Mouse (Mus musculus) lung, embryonic 16.5 days (tissue): ENCODE measurements around the gene Thsd4. TPM values are rescaled to one million over a fixed set of nuclear protein-coding genes. Genes with fewer than 3 reads are reported as not detected.

Experiments
- ATAC-seq: fragments of 200-750 bp; cut with Nextera tagmentation; 2 replicates; pipeline ENCODE4 v1.8.0; 2017; ENCODE audit warnings: low read depth, mild to moderate bottlenecking, moderate library complexity
- H3K27ac ChIP-seq: fragments of 300-500 bp; sonication (generic); 2 replicates; pipeline ENCODE4 v1.5.1; 2014; ENCODE audit warnings: mild to moderate bottlenecking, control low read depth, low read length
- H3K27me3 ChIP-seq: fragments of 300-500 bp; sonication (generic); 2 replicates; pipeline ENCODE4 v1.6.1; 2014; ENCODE audit warnings: low read depth, low read length, mixed read lengths; ENCODE audit not compliant: control insufficient read depth, insufficient read depth
- H3K36me3 ChIP-seq: fragments of 300-500 bp; sonication (generic); 2 replicates; pipeline ENCODE4 v1.6.1; 2014; ENCODE audit warnings: low read length; ENCODE audit not compliant: control insufficient read depth, insufficient read depth
- H3K4me1 ChIP-seq: fragments of 300-500 bp; sonication (generic); replicated peaks from 2 replicates; pipeline ENCODE4 v1.6.1; 2014; ENCODE audit warnings: low read length, mixed read lengths; ENCODE audit not compliant: control insufficient read depth, insufficient read depth
- H3K4me2 ChIP-seq: fragments of 300-500 bp; sonication (generic); 2 replicates; pipeline ENCODE4 v1.6.1; 2014; ENCODE audit warnings: low read depth, low read length, control low read depth
- H3K4me3 ChIP-seq: fragments of 300-500 bp; sonication (generic); 2 replicates; pipeline ENCODE4 v1.5.1; 2014; ENCODE audit warnings: mild to moderate bottlenecking, low read length, control low read depth
- H3K9ac ChIP-seq: fragments of 300-500 bp; sonication (generic); 2 replicates; pipeline ENCODE4 v1.6.1; 2014; ENCODE audit warnings: low read length, control low read depth
- H3K9me3 ChIP-seq: fragments of 300-500 bp; sonication (generic); 2 replicates; pipeline ENCODE4 v1.6.1; 2016; ENCODE audit warnings: low read length; ENCODE audit not compliant: control insufficient read depth
- WGBS: fragments of 180-500 bp; shearing (Covaris S2); extraction: QIAGEN DNeasy Blood & Tissue Kit; methylation state at CpG from one replicate; pipeline ENCODE4 v1.1.7; 2014; 5-methylcytosine and 5-hydroxymethylcytosine counted together
- polyA plus RNA-seq: library from polyadenylated mRNA; unstranded; fragments of >200 nt; fragmentation: Nextera tagmentation; extraction: Ambion mirVana; gene quantifications from 2 replicates; pipeline ENCODE4 v1.2.1, GENCODE M21; 2015

Gene Thsd4
- polyA plus RNA-seq, 1 experiment from 2014 or later, result 6.4 TPM

- Histone ChIP-seq H3K9me3 (no peaks in the 10 kb centered on the region), H3K4me2 (no peak overlapping the region), H3K4me3 (no peak overlapping the region), H3K36me3 (no peaks in the 10 kb centered on the region), H3K27ac (no peak overlapping the region), H3K27me3 (no peaks in the 10 kb centered on the region), H3K9ac (no peak overlapping the region), H3K4me1 (peaks cover 4% of the 10 kb centered on the region)
- ATAC-seq, result no peak
- 69% methylated on average over 13 of the region's 13 CpGs for WGBS
Observed at GRCm38 (mm10) chr9:60259626-60260025, 262.2 kb downstream of the Thsd4 start.

- Histone ChIP-seq H3K4me2 (no peak overlapping the region), H3K27ac (no peak overlapping the region), H3K4me3 (no peak overlapping the region), H3K36me3 (no peaks in the 10 kb centered on the region), H3K9me3 (no peaks in the 10 kb centered on the region), H3K4me1 (no peaks in the 10 kb centered on the region), H3K9ac (no peak overlapping the region), H3K27me3 (no peaks in the 10 kb centered on the region)
- no peak for ATAC-seq
- WGBS, result 60% methylated on average over 3 of the region's 3 CpGs
Observed at GRCm38 (mm10) chr9:60251765-60252164, 270.1 kb downstream of the Thsd4 start.

- Histone ChIP-seq H3K9me3 (no peaks in the 10 kb centered on the region), H3K27ac (no peak overlapping the region), H3K4me1 (no peaks in the 10 kb centered on the region), H3K36me3 (no peaks in the 10 kb centered on the region), H3K4me2 (no peak overlapping the region), H3K27me3 (no peaks in the 10 kb centered on the region), H3K4me3 (no peak overlapping the region), H3K9ac (no peak overlapping the region)
- no peak for ATAC-seq
Observed at GRCm38 (mm10) chr9:60250403-60250802, 271.4 kb downstream of the Thsd4 start.

DNA sequence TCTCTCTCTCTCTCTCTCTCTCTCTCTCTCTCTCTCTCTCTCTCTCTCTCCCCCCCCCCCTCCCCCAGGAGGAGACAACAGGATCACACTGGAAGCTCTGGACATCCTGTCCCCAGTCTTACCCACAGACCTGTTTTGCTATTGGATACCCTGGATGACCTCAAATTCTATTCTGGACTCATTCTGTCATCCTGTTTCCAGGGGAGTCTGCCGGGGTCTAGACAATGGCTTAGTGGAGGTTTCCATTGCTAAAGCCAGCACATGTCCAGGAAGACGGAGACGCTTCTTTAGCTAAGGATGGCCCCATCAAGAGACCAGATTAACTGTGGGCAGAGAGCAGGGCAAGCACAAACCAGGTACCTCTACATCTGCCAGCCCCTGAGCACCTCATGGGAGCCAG is 273.8 kb downstream of the Thsd4 start:
- 81% methylated on average over 3 of the region's 3 CpGs for WGBS
- no peaks in the 10 kb centered on the region for H3K9me3 ChIP-seq
- H3K9ac ChIP-seq, result no peak overlapping the region
- no peaks in the 10 kb centered on the region for H3K4me1 ChIP-seq
- H3K27ac ChIP-seq, result no peak overlapping the region
- ATAC-seq, result no peak
- no peaks in the 10 kb centered on the region for H3K36me3 ChIP-seq
- H3K4me2 ChIP-seq, result no peak overlapping the region
- H3K4me3 ChIP-seq, result no peak overlapping the region
- H3K27me3 ChIP-seq, result no peaks in the 10 kb centered on the region

DNA sequence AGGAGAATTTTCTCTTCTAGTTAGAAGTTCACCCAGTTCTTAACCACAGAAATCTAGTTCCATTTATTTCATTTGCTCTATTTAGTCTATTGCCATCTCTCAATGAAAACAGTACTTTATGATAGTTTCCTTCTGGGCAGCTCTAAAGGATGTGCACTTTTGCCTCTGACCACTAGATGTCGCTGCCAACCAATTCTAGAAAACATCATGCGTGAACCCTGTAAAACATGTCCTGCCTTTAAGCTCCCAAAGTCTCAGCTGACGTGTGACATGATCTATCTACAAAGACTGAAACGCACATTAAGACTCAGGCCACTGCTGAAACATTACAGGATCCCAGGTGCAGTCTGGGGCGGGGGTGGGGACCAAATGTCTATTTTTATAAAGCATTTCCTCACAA is 276.9 kb downstream of the Thsd4 start:
- no peaks in the 10 kb centered on the region for H3K27me3 ChIP-seq
- H3K36me3 ChIP-seq, result no peaks in the 10 kb centered on the region
- no peaks in the 10 kb centered on the region for H3K4me1 ChIP-seq
- H3K4me3 ChIP-seq, result no peak overlapping the region
- no peak overlapping the region for H3K27ac ChIP-seq
- peak; percentile 61; the same call in 1 of the 2 replicates for ATAC-seq
- H3K9ac ChIP-seq, result no peak overlapping the region
- H3K9me3 ChIP-seq, result no peaks in the 10 kb centered on the region
- WGBS, result 1% methylated on average over 5 of the region's 5 CpGs
- no peak overlapping the region for H3K4me2 ChIP-seq

DNA sequence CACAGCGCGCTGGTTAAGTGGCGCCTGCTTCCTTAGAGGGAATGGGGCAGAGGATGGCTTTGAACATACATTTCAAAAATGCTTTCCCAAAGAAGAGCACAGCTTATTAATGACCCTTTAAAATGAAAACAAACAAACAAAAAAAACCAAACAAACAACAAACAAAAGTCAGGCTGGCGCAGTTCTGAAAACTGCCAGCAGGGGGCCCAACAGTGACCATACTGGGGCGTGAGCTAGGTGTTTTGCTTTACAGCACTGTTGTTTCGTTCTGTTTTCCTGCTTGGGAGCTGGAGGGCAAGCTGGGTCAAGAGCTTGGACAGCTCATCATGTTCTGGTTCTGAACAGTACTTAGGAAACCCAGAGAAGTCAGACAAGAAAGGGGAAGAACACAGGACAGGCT is 278.3 kb downstream of the Thsd4 start:
- Histone ChIP-seq H3K27ac (no peak overlapping the region), H3K4me3 (no peak overlapping the region), H3K9me3 (no peaks in the 10 kb centered on the region), H3K9ac (no peak overlapping the region), H3K27me3 (no peaks in the 10 kb centered on the region), H3K4me2 (no peak overlapping the region), H3K36me3 (no peaks in the 10 kb centered on the region), H3K4me1 (no peaks in the 10 kb centered on the region)
- ATAC-seq, result no peak
- WGBS, result 63% methylated on average over 6 of the region's 6 CpGs

GRCm38 (mm10) chr9:60237667-60238066 is 284.2 kb downstream of the Thsd4 start:
- Histone ChIP-seq H3K27ac (no peak overlapping the region), H3K4me1 (peaks cover 15% of the 10 kb centered on the region), H3K27me3 (no peaks in the 10 kb centered on the region), H3K9ac (no peak overlapping the region), H3K4me2 (no peak overlapping the region), H3K4me3 (no peak overlapping the region), H3K9me3 (peaks cover 5% of the 10 kb centered on the region; the same call in 1 of the 2 replicates), H3K36me3 (no peaks in the 10 kb centered on the region)
- 12% methylated on average over 4 of the region's 4 CpGs for WGBS
- 0 out of 2 replicates have a peak, but pooled peaks have one; percentile 18 for ATAC-seq

GRCm38 (mm10) chr9:60236155-60236554 is 285.7 kb downstream of the Thsd4 start:
- Histone ChIP-seq H3K27ac (no peak overlapping the region), H3K4me3 (no peak overlapping the region), H3K36me3 (no peaks in the 10 kb centered on the region), H3K9me3 (peaks cover 5% of the 10 kb centered on the region; the same call in 1 of the 2 replicates), H3K4me1 (peaks cover 19% of the 10 kb centered on the region), H3K27me3 (no peaks in the 10 kb centered on the region), H3K9ac (no peak overlapping the region), H3K4me2 (no peak overlapping the region)
- 56% methylated on average over 9 of the region's 9 CpGs for WGBS
- no peak for ATAC-seq

DNA sequence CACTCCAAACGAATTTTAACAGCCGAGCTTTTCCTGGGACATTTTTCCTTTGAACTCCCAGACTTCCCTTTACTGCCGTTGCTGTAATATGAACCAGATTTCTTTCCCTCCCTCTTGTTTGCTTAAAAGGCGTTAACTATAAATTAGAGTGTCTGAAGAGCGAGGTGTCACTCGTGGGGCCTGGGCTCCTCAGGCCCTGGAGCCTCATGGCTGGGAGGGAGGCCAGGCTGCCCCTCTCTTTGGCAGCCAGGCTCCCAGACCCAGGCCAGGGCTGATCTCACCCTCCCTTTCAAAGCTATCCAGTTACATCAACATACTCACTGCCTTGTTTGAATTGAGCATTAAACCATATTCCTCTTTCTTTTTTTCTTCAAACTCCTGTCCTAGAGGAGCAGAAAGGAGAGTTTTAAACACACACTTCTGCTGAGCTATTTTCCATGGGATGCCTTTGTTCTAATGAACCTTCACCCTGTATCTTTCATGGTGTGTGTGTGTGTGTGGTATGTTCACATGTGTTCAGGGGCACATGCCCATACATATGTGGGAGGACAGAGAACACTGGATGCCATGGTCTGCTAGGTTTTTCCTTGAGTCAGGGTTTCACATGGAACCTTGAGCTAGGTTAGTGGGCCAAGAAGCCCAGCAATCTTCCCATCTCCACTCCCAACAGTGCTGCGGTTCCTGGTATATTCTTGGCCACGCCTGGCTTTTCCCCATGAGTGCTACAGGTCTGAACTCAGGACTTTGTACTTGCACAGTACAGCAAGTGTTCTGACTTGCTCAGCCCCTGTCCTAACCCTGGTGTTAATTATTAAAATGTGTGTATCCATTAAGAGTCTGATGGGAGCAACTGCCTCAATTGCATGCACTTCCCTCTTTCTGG is 287.4 kb downstream of the Thsd4 start:
- H3K4me1 ChIP-seq, result peaks cover 19% of the 10 kb centered on the region
- peak overlapping the region; percentile 53 for H3K27ac ChIP-seq
- no peak overlapping the region for H3K4me3 ChIP-seq
- peak; percentile 90 for ATAC-seq
- 24% methylated on average over 8 of the region's 8 CpGs for WGBS
- H3K4me2 ChIP-seq, result no peak overlapping the region
- H3K9ac ChIP-seq, result no peak overlapping the region
- H3K9me3 ChIP-seq, result peaks cover 5% of the 10 kb centered on the region; the same call in 1 of the 2 replicates
- no peaks in the 10 kb centered on the region for H3K27me3 ChIP-seq
- no peaks in the 10 kb centered on the region for H3K36me3 ChIP-seq
